Mouse (Mus musculus): ENCODE data around the gene Klk10.

Klk10 gene

GRCm38 (mm10) chr7:43780746-43781145 lies at the start of gene Klk10:
Gene Klk10 (plus strand): TSS chr7:43781035.
- CTCF ChIA-PET = interaction anchor here in 3 of 4 experiments (0.6 to 2.5 kb wide), 11 partner anchors 9 to 510 kb away, joined by 3 to 17 read pairs (median 5); partner anchors contain the start of gene Ctu1 (in 1 of the 3)
- POLR2A ChIA-PET = interaction anchor here (0.6 to 2.0 kb wide), 13 partner anchors 8 to 767 kb away, joined by 3 to 9 read pairs (median 4); partner anchors contain the start of genes Ctu1 (in 1 of the 4) and Klk8 (in 1 of the 4)

- POLR2A ChIA-PET = interaction anchor here in 1 of 4 experiments (0.5 to 1.1 kb wide), 2 partner anchors 64 to 1068 kb away, joined by 3 read pairs; partner anchors contain the start of gene Nup62
- CTCF ChIA-PET = interaction anchor here in 1 of 4 experiments (0.7 kb wide), 2 partner anchors 664 to 795 kb away, joined by 3 read pairs; no protein-coding TSS in a partner anchor
These were observed 33.0 kb upstream of the Klk10 start for GRCm38 (mm10) chr7:43747788-43748187.

GRCm38 (mm10) chr7:43752806-43753205 lies 28.0 kb upstream of the Klk10 start:
- CTCF ChIA-PET = no interaction called here
- POLR2A ChIA-PET = interaction anchor here in 1 of 4 experiments (0.7 kb wide), 1 partner anchor 14 kb away, joined by 3 read pairs; no protein-coding TSS in a partner anchor

- CTCF ChIA-PET = interaction anchor here in 1 of 4 experiments (0.7 kb wide), 1 partner anchor 14 kb away, joined by 3 read pairs; no protein-coding TSS in a partner anchor
- POLR2A ChIA-PET = no interaction called here
These were observed 14.4 kb upstream of the Klk10 start for GRCm38 (mm10) chr7:43766484-43766883.

- ChIA-PET POLR2A (interaction anchor here in 1 of 4 experiments (0.6 to 1.2 kb wide), 2 partner anchors 8 to 188 kb away, joined by 3 read pairs; no protein-coding TSS in a partner anchor), CTCF (interaction anchor here in 2 of 4 experiments (0.7 to 1.2 kb wide), 2 partner anchors 14 to 86 kb away, joined by 3 to 4 read pairs; no protein-coding TSS in a partner anchor)
These were observed 12.2 kb upstream of the Klk10 start, which contains the start of gene Klk12 for GRCm38 (mm10) chr7:43768597-43768996. Gene Klk12 (plus strand): TSS chr7:43768897.

GRCm38 (mm10) chr7:43769636-43770035 lies 11.2 kb upstream of the Klk10 start:
- CTCF ChIA-PET = no interaction called here
- POLR2A ChIA-PET = no interaction called here

GRCm38 (mm10) chr7:43770701-43771100 lies 10.1 kb upstream of the Klk10 start:
- ChIA-PET POLR2A (no interaction called here), CTCF (no interaction called here)

GRCm38 (mm10) chr7:43771916-43772315 lies 8.9 kb upstream of the Klk10 start:
- ChIA-PET POLR2A (no interaction called here), CTCF (no interaction called here)

GRCm38 (mm10) chr7:43772901-43773300 lies 7.9 kb upstream of the Klk10 start:
- POLR2A ChIA-PET = interaction anchor here in 3 of 4 experiments (0.5 to 1.1 kb wide), 3 partner anchors 8 to 532 kb away, joined by 3 to 4 read pairs (median 3); partner anchors contain the start of gene Klk10 (in 1 of the 3)
- CTCF ChIA-PET = interaction anchor here in 3 of 4 experiments (0.5 to 1.3 kb wide), 4 partner anchors 10 to 1128 kb away, joined by 3 to 9 read pairs (median 4); no protein-coding TSS in a partner anchor

GRCm38 (mm10) chr7:43774364-43774763 lies 6.5 kb upstream of the Klk10 start, which contains the start of gene Klk11:
Gene Klk11 (plus strand): TSS chr7:43774604.
- POLR2A ChIA-PET = interaction anchor here in 2 of 4 experiments (0.5 to 0.6 kb wide), 3 partner anchors 33 to 1340 kb away, joined by 3 read pairs; no protein-coding TSS in a partner anchor

GRCm38 (mm10) chr7:43774802-43775201 lies 6.0 kb upstream of the Klk10 start:
- POLR2A ChIA-PET = interaction anchor here in 2 of 4 experiments (0.6 kb wide), 2 partner anchors 33 to 1339 kb away, joined by 3 read pairs; no protein-coding TSS in a partner anchor
- CTCF ChIA-PET = interaction anchor here in 2 of 4 experiments (0.7 to 0.8 kb wide), 2 partner anchors 97 to 118 kb away, joined by 3 to 5 read pairs; no protein-coding TSS in a partner anchor

More at GRCm38 (mm10) chr7:43774364-43774763, 6.5 kb upstream of the Klk10 start, which contains the start of gene Klk11:
- CTCF ChIA-PET = interaction anchor here in 1 of 4 experiments (1.3 kb wide), 1 partner anchor 8 kb away, joined by 3 read pairs; no protein-coding TSS in a partner anchor

GRCm38 (mm10) chr7:43775311-43776057 lies 5.4 kb upstream of the Klk10 start:
- ChIA-PET POLR2A (interaction anchor here in 1 of 4 experiments (0.6 kb wide), 1 partner anchor 102 kb away, joined by 3 read pairs; no protein-coding TSS in a partner anchor), CTCF (interaction anchor here in 2 of 4 experiments (0.6 to 0.9 kb wide), 4 partner anchors 17 to 118 kb away, joined by 3 to 6 read pairs (median 4); partner anchors contain the start of gene Klk9 (in 1 of the 2))

GRCm38 (mm10) chr7:43776506-43776905 lies 4.3 kb upstream of the Klk10 start:
- ChIA-PET POLR2A (interaction anchor here in 1 of 4 experiments (0.6 kb wide), 1 partner anchor 686 kb away, joined by 3 read pairs; no protein-coding TSS in a partner anchor), CTCF (interaction anchor here in 1 of 4 experiments (0.6 kb wide), 1 partner anchor 449 kb away, joined by 3 read pairs; no protein-coding TSS in a partner anchor)

- ChIA-PET CTCF (interaction anchor here in 1 of 4 experiments (0.7 kb wide), 1 partner anchor 1793 kb away, joined by 3 read pairs; no protein-coding TSS in a partner anchor), POLR2A (no interaction called here)
These were observed 3.4 kb upstream of the Klk10 start for GRCm38 (mm10) chr7:43777423-43777822.

- ChIA-PET CTCF (no interaction called here), POLR2A (no interaction called here)
These were observed 2.5 kb upstream of the Klk10 start for GRCm38 (mm10) chr7:43778176-43778970.

GRCm38 (mm10) chr7:43780241-43780640 lies 594 bp upstream of the Klk10 start:
- POLR2A ChIA-PET = interaction anchor here (0.7 to 2.0 kb wide), 9 partner anchors 7 to 768 kb away, joined by 3 to 6 read pairs (median 4); partner anchors contain the start of genes Ctu1 (in 1 of the 4) and Klk8 (in 1 of the 4)
- CTCF ChIA-PET = interaction anchor here in 3 of 4 experiments (0.6 to 2.5 kb wide), 7 partner anchors 9 to 511 kb away, joined by 3 to 17 read pairs (median 5); partner anchors contain the start of gene Ctu1 (in 1 of the 3)

- POLR2A ChIA-PET = interaction anchor here in 2 of 4 experiments (0.9 to 2.0 kb wide), 8 partner anchors 9 to 578 kb away, joined by 3 to 5 read pairs (median 4); partner anchors contain the start of genes Klk7 (in 1 of the 2) and Klk8 (in 1 of the 2)
- CTCF ChIA-PET = interaction anchor here in 3 of 4 experiments (0.6 to 2.5 kb wide), 7 partner anchors 9 to 110 kb away, joined by 3 to 17 read pairs (median 4); partner anchors contain the start of gene Ctu1 (in 1 of the 3)
These were observed 706 bp downstream of the Klk10 start for GRCm38 (mm10) chr7:43781541-43781940.

Measured in embryonic stem cell, embryonic (primary cell).